Mouse (Mus musculus) lung, adult 18-20 months (tissue): Measurements from ENCODE around the gene Map3k9.
A peak's percentile ranks its signal among the peaks of the same experiment; 100 is the strongest.

Source experiments
- DNase-seq, 2 experiments: peaks; one replicate each; pipeline ENCODE4 v3.0.0; 2022; ENCODE audit warnings: mixed read lengths in 2 of 2

The Map3k9 gene

DNA sequence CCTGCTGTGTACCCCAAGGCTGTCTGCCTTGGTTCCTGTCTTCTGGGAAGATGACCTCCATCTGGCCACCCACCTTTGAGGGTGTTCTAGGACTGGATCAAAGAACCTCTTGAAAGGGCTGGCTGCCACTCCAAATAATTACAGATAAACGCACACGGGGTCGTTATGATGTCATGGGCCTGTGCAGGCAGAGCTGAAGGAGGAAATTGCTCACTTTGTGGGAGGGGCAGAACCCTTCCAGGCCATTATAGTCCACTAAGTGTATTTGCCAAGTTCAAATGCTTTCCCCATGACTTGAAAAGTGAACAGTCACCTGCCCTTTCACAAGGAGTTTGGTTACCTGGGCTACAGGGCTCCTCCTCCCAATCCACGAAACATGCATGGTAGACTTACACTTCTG, 83.0 kb downstream of the Map3k9 start:
- peak; percentile 84 to 91 for DNase-seq

GRCm38 (mm10) chr12:81691177-81691730, 89.7 kb downstream of the Map3k9 start:
- no peak for DNase-seq

DNA sequence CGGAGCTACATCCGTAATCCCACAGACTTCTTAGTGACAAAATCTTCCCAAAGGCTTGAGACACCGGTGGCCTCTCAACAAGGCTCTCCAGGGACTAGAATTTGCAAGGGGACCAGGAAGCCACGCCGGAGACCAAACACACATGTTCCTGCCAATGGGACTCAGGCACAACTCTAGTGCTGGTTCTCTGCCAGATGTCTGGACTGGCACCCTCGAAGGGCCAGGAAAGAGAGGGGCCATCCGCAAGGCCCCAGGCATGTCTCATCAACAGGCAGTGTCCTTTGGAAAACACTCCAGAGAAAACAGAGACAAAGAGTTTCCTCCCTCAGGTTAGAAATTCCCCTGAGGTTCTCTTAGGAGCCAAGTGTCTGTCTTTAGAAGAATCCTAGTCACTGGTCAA, 90.2 kb downstream of the Map3k9 start:
- DNase-seq, result peak in 1 of 2 experiments; percentile 50

DNA sequence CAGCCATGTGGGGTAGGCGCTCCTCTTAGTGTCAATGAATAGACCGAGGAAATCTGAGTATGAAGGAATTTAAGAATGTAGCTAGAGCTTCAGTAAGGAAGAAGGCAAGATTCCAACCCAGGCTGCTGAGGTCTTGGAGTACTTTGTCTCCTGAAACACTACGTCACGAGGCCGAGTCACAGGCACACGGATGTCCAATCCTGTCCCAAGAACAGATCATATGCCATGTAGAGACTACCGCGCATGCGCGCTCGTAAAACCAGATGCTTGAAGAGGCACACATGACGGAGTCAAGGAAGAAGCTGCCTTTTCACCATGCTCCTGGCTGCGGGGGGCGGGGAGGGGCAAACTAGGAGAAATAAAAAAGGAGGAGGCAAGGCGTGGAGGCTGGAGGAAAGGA, 90.9 kb downstream of the Map3k9 start:
- DNase-seq, result no peak

DNA sequence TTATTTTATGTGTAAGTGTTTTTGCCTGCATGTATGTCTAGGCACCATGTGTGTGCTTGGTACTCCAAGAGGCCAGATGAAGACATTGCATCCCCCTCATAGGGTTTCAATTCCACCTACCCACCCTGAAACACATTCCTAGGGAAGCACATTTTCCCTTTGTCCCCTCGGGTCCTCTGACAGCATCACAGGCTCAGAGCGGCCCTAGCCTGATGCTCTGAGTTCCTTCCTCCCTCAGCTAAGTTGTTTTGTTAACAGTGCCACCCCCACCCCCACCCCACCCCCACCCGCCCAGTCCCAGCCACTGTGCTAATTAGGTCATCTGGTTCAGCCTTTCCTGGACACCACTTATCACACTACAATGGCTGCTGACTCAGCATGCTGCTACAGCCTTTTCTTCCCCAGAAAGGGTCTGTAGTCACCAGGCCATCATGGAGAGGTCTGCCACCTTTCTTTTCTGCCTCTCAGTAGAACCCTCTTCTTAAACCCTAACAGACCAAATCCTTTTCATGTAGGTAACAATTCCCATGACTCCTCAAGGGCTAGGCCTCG, 91.4 kb downstream of the Map3k9 start:
- no peak for DNase-seq

- DNase-seq, result peak; percentile 30 to 53
Measured at GRCm38 (mm10) chr12:81688537-81688936, 92.4 kb downstream of the Map3k9 start.

DNA sequence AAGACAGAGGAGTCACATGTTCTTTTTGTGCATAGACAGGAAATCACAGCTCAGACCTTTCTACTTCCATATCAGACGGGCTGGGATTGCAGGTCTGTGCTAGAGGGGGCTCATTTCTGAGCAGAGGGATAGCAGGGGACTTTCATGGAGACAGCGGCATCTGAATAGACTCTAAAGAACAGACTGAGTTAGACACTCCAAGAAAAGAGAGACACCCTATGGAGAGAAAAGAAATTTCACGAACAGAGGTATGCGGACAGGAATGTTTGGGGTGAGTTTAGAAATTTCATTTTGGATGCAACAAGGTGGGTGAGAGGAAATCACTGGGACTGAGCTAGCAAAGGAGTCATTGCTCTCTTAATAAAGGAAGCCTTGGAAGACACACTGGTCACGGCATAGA, 93.1 kb downstream of the Map3k9 start:
- DNase-seq, result no peak

- no peak for DNase-seq
Measured at GRCm38 (mm10) chr12:81686406-81687117, 94.4 kb downstream of the Map3k9 start.

DNA sequence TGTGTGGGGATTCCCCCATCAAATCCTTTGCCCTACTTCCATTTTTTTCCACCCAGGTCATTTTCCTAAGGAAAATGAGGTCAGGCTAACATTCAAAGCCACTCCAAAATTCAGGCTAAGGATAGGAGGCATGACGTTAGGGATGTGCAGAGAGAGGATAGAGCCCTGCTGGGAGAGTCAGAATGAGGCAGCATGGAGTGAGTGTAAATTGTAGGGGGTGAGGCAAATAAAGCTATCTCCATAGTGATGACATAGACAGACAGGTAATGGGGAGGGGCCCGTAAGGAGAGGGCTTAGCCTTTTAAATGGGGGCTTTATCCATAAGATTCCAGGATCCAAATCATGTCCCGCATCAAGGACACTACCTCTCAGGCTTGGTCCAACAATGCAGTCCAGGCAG, 95.0 kb downstream of the Map3k9 start:
- no peak for DNase-seq

DNA sequence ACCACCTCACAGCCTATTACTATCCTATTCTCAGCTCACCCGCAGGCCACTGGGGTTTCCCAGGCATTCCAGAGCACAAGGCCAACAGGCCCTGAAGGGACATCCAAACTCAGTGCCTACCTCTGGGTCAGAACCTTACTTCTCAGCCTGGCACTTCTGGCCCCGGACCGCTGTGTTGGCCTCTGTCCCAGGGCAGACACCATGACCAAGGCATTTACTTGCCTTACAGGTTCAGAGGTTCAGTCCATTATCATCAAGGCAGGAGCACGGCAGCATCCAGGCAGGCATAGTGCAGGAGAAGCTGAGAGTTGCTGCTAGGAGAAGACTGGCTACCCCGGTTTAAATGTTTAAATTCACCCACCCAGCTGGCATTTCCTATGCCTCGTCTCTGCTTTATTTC, 96.9 kb downstream of the Map3k9 start:
- no peak for DNase-seq

DNA sequence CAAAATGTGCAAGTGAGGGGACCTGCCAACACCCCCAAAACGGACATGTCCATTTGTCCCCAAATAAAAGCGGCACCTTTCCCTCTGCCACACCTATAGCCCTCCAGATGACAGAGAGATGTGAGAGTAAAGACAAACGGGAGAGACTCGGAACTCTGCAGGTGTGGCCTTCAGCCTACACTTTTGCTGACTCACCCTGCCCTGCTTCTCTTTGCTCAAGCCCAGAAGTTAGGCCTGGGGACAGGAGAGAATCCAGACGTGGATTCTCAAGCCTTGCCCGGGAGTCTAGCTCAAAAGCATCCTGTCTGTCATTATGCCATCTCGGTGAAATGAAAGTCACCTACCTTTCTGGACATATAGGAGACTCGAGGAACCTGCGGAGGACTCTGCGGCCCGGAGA, 97.6 kb downstream of the Map3k9 start:
- DNase-seq, result no peak

- no peak for DNase-seq
Measured at GRCm38 (mm10) chr12:81679807-81680529, 101.0 kb downstream of the Map3k9 start.

- DNase-seq, result no peak
Measured at GRCm38 (mm10) chr12:81675557-81675956, 105.4 kb downstream of the Map3k9 start.
